Mouse (Mus musculus): ENCODE data around the gene Rhox11. TPM values are rescaled to one million over a fixed set of nuclear protein-coding genes. Genes with fewer than 3 reads are reported as not detected.
"Not testable (repeated sequence)": the region's sequence is repeated elsewhere in the genome, so short reads cannot be mapped to it uniquely, and the experiment has no call there.

Rhox11 gene
- polyA plus RNA-seq (2012; rRNA removed) = not detected in 2 replicates

DNA sequence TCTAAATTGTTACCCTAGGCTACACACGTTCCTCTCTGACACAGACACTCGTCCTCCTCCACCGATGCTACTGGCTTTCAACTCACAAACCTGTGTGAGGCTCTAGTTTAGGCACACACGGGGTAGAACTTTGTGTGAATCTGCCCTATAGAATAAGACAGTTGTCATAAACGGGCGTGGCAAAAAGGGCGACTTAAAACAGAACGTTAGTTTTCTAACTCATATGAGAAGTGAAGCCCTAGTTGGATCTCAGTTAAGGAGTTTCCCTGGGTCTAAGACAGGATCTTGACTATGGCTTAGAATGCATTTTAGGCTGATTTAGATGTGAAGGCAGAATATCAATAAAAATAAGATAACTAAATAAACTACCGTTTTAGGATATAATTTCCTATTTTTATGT lies at the start of gene Rhox11:
Gene Rhox11, minus strand, starts transcription at position 101 of the 400 bp plus-strand sequence.
- DNase-seq (ENCODE audit: extremely low spot score in 1 of 2, low spot score in 1 of 2) = no peak

DNA sequence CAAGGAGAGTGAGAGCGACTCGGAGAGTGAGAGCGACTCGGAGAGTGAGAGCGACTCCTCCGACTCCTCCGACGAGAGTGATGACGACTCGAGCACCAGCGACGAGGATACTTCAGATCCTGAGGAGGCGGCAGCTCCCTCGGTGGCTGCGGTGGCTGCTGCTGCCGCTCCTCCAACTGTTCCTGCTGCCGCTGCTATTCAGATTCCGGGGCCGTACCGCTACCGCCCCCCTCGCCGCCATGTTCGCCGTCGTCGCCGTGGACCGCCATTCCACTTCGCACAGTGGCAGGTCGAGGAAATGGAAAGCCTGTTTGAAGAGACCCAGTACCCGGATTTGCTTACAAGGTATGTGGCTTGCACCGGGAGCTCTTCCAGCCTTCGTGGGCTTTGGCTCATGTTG lies 36.5 kb upstream of the Rhox11 start:
- DNase-seq (ENCODE audit: extremely low spot score in 1 of 2, low spot score in 1 of 2) = no peak

DNA sequence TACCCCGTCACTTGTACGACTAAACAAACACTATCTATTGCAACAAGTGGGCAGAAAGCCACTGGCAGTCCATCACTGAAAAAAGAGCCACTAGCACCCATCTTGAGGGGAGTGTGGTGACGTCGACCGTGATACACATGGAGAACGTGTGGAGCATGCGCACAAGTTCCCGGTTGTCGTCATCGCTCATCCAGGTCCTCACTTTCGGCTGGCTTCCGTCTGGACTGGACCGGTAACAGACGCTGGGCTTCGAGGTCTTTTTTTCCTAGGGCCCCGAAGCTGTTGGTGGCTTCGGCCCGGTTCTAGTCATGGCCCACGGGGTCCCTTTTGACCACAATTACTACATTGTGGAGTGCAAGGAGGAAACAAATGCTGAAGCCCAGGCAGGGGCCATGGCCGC lies 36.0 kb upstream of the Rhox11 start, which contains the start of gene Rhox13:
Gene Rhox13, plus strand, starts transcription at position 238 of the 400 bp plus-strand sequence.
- DNase-seq (ENCODE audit: extremely low spot score in 1 of 2, low spot score in 1 of 2) = no peak

DNA sequence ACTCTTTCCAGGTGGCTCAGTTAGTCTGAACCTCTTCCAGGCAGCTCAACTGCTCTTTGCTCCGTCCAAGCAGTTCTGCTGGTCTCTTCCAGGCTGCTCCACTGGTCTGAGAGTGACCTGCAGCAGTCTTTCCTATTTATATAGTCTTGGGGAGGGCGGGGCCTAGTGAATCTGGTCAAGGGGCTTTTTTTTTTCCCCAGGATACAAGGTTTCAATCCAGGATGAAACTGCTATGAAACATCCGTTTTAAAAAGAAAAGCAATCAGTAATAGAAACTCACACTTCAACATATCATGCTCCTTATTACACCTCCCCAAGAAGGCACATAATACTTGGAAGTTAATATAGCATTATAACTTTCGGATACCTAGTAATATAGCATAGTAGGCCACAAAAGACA lies 25.9 kb upstream of the Rhox11 start, which contains the start of gene Rhox12:
Gene Rhox12, minus strand, starts transcription at position 101 of the 400 bp plus-strand sequence.
- no peak for DNase-seq (ENCODE audit: extremely low spot score in 1 of 2, low spot score in 1 of 2)

DNA sequence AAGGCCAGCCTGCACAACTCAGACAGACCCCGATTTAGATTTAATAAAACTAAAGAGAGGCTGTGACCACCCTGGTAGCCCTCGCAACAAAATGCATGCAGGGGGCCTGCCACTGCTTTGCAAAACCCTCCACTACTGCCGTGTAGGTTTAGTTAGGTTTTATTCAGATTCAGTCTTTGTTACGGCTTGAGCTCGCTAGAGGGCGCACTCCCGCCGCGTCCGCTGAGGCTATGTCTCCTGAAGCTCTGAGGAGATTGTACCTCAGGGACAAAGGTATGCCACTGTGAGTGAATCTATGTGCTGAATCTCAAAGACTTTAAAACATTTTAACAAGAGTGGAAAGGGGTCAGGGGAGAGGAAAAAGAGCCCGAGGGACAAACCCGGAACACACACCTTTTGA lies 715 bp downstream of the Rhox11 start:
- DNase-seq (ENCODE audit: extremely low spot score in 1 of 2, low spot score in 1 of 2) = peak in 1 of 2 experiments; percentile 62

DNA sequence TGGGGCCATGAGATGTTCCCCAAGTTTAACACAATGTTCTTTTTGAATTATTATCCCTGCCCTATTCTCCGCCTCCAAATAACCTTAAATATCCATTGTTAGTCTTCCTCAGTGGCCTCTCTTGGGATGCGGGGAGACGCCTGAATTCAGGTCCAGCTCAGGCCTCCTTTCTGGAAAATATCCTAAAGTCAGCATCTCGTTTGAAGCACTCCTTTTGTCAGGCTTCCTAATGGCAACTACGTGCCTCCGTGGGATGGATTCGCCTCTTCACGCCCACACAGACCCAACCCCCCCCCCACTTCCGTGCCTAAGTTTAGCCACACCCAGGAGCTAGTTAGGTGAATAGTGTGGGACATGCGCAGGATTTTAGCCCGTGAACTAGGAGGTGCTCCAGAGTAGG lies 18.8 kb downstream of the Rhox11 start, which contains the start of gene Rhox10:
Gene Rhox10, plus strand, starts transcription at position 301 of the 400 bp plus-strand sequence.
- no peak for DNase-seq (ENCODE audit: extremely low spot score in 1 of 2, low spot score in 1 of 2)

DNA sequence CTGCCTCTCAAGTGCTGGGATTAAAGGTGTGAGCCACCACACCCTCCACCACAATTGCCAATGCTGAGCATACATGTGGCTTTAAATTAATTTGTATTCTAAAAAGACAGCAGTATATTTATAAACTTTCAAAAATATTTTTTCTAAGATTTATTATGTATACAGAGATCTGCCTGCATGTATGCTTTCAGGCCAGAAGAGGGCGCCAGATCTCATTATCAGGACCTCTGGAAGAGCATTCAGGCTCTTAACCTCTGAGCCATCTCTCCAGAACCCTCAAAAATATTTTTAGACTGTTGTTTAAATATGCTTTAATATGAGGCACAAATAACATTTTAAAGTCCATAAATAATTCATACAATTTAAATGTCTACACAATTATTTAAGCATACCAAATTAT lies 23.4 kb downstream of the Rhox11 start:
- peak in 1 of 2 experiments; percentile 28 for DNase-seq (ENCODE audit: extremely low spot score in 1 of 2, low spot score in 1 of 2)

DNA sequence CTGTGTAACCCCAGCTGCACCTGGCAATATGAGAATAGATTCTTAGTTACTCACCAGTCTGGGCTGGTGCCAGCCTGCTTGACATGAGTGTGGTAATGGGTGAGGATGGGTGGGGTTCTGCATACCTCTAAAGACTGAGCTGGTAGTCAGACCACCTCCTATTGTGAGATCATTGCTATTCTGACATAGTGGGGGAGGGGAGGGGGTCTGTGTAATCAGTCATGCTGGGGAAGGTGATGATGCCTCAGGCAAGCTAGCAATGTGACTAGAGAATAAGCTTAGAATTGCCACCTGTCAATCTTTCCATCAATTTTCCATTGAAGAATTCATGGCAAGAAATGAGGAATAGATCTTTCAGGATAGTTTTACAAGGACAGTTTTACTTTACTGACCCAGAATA lies 41.9 kb downstream of the Rhox11 start, which contains the start of gene Btg1-ps2:
Gene Btg1-ps2, minus strand, starts transcription at position 101 of the 400 bp plus-strand sequence.
- DNase-seq (ENCODE audit: extremely low spot score in 1 of 2, low spot score in 1 of 2) = not testable (repeated sequence)

DNA sequence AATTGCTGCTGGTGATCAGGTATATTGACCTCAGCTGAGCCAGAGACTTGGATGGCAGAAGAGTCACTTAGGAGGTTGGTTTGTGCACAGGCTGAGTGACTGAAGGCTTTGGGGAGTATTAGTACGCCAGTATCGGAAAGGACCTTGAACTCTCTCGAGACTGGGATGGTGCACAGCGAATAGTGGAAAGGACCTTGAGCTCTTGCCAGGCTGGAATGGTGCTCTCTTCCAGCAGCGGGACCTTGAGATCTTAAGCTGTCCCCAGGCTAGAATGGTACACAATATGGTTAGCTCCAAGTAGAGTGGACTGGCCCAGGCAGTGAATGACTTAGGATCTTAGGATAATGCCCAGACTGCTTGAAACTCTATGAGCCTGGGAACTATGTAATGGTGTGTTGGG lies 45.3 kb downstream of the Rhox11 start:
- DNase-seq (ENCODE audit: extremely low spot score in 1 of 2, low spot score in 1 of 2) = no peak

DNA sequence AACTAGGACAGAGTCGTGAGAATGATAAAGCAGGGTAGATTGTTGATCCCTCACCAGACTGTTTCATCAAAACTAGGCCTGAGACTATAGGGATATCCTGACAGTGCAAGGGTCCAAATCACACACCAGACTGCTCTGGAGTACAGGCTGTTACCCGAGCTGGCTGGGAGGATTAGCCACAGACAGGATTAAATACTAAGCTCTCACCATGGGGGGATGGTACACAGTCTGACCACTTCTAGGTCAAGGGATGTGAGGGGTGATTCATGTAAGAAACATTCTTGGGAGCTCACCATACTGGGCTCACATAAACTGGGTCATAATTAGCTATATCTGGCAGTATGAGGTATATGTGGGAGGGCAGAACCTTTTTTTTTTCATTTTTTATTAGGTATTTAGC lies 51.1 kb downstream of the Rhox11 start:
- no peak for DNase-seq (ENCODE audit: extremely low spot score in 1 of 2, low spot score in 1 of 2)

Other genes with a start within 250 kb of the Rhox11 start
- not detected in 2 replicates for gene Rhox8, start 206.2 kb downstream of the Rhox11 start, polyA plus RNA-seq (2012; rRNA removed)
- not detected in 2 replicates for gene Rhox7b, start 187.9 kb downstream of the Rhox11 start, polyA plus RNA-seq (2012; rRNA removed)
- gene Rhox9, start 183.4 kb downstream of the Rhox11 start, polyA plus RNA-seq (2012; rRNA removed) = 0.80 and 2.9 TPM in 2 replicates
- not detected in 2 replicates for gene Btg1-ps1, start 66.3 kb downstream of the Rhox11 start, polyA plus RNA-seq (2012; rRNA removed)
- gene Btg1-ps2, start 42.0 kb downstream of the Rhox11 start, polyA plus RNA-seq (2012; rRNA removed) = not detected in 2 replicates
- not detected in 2 replicates for gene Rhox10, start 18.7 kb downstream of the Rhox11 start, polyA plus RNA-seq (2012; rRNA removed)
- gene Rhox12, start 25.8 kb upstream of the Rhox11 start, polyA plus RNA-seq (2012; rRNA removed) = 0.10 TPM in 1 of 2 replicates, not detected in the other
- not detected in 2 replicates for gene Rhox13, start 36.1 kb upstream of the Rhox11 start, polyA plus RNA-seq (2012; rRNA removed)
- 9.8 and 10.9 TPM in 2 replicates for gene Zbtb33, start 104.7 kb upstream of the Rhox11 start, polyA plus RNA-seq (2012; rRNA removed)
- gene Tmem255a, start 167.3 kb upstream of the Rhox11 start, polyA plus RNA-seq (2012; rRNA removed) = 32.2 and 33.3 TPM in 2 replicates
- gene Atp1b4, start 231.0 kb upstream of the Rhox11 start, polyA plus RNA-seq (2012; rRNA removed) = 0.02 TPM in 1 of 2 replicates, not detected in the other